Mouse (Mus musculus): Measurements from ENCODE around the gene Prkcb.

Gene Prkcb

GRCm38 (mm10) chr7:122472223-122472622 is 183.7 kb downstream of the Prkcb start:
- no peak for DNase-seq

GRCm38 (mm10) chr7:122475038-122475437 is 186.5 kb downstream of the Prkcb start:
- no peak for DNase-seq

GRCm38 (mm10) chr7:122476697-122477096 is 188.1 kb downstream of the Prkcb start:
- no peak for DNase-seq

- no peak for DNase-seq
Measured at GRCm38 (mm10) chr7:122477118-122477517, 188.6 kb downstream of the Prkcb start.

- DNase-seq, result no peak
Measured at GRCm38 (mm10) chr7:122477566-122478564, 189.3 kb downstream of the Prkcb start.

GRCm38 (mm10) chr7:122483949-122484348 is 195.4 kb downstream of the Prkcb start:
- DNase-seq, result peak in 1 of 2 experiments; percentile 62

GRCm38 (mm10) chr7:122487929-122488571 is 199.5 kb downstream of the Prkcb start:
- no peak for DNase-seq

- DNase-seq, result peak; percentile 31 to 64
Measured at GRCm38 (mm10) chr7:122492041-122492440, 203.5 kb downstream of the Prkcb start.

GRCm38 (mm10) chr7:122492936-122493335 is 204.4 kb downstream of the Prkcb start:
- DNase-seq, result no peak

- peak in 1 of 2 experiments; percentile 29 for DNase-seq
Measured at GRCm38 (mm10) chr7:122494088-122494487, 205.5 kb downstream of the Prkcb start.

GRCm38 (mm10) chr7:122497516-122497915 is 209.0 kb downstream of the Prkcb start:
- DNase-seq, result no peak

- DNase-seq, result no peak
Measured at GRCm38 (mm10) chr7:122498461-122498860, 209.9 kb downstream of the Prkcb start.

- DNase-seq, result no peak
Measured at GRCm38 (mm10) chr7:122499743-122500597, 211.4 kb downstream of the Prkcb start.

- no peak for DNase-seq
Measured at GRCm38 (mm10) chr7:122506467-122506866, 217.9 kb downstream of the Prkcb start.

- peak; percentile 53 to 83 for DNase-seq
Measured at GRCm38 (mm10) chr7:122509903-122510302, 221.4 kb downstream of the Prkcb start.

GRCm38 (mm10) chr7:122512430-122512966 is 223.9 kb downstream of the Prkcb start:
- peak; percentile 7 to 43 for DNase-seq

- no peak for DNase-seq
Measured at GRCm38 (mm10) chr7:122520850-122521638, 232.5 kb downstream of the Prkcb start.

- DNase-seq, result no peak
Measured at GRCm38 (mm10) chr7:122528201-122528600, 239.7 kb downstream of the Prkcb start.

GRCm38 (mm10) chr7:122528646-122529045 is 240.1 kb downstream of the Prkcb start:
- no peak for DNase-seq

GRCm38 (mm10) chr7:122533566-122534360 is 245.2 kb downstream of the Prkcb start:
- DNase-seq, result no peak

- DNase-seq, result no peak
Measured at GRCm38 (mm10) chr7:122544616-122545015, 256.1 kb downstream of the Prkcb start.

All from lung, postnatal 4 days (tissue).